Mouse (Mus musculus) heart, postnatal 0 days (tissue): ENCODE measurements around the gene Vmn1r115. TPM values are rescaled to one million over a fixed set of nuclear protein-coding genes. Genes with fewer than 3 reads are reported as not detected.
"Not testable (repeated sequence)": the region's sequence is repeated elsewhere in the genome, so short reads cannot be mapped to it uniquely, and the experiment has no call there.

ENCODE experiments used
- ATAC-seq: fragments of 200-750 bp; cut with Nextera tagmentation; 2 replicates; pipeline ENCODE4 v1.8.0; 2017; ENCODE audit warnings: low read depth, moderate number of reproducible peaks, moderate library complexity; ENCODE audit not compliant: insufficient read depth
- DNase-seq: peaks from one replicate; pipeline ENCODE4 v3.0.0-alpha.2; 2016; ENCODE audit warnings: low spot score
- H3K27ac ChIP-seq: fragments of 300-500 bp; sonication (generic); 2 replicates; pipeline ENCODE4 v1.5.1; 2014; ENCODE audit warnings: low read depth, mild to moderate bottlenecking
- H3K27me3 ChIP-seq: fragments of 300-500 bp; sonication (generic); 2 replicates; pipeline ENCODE4 v1.6.1; 2014; ENCODE audit warnings: low read length, mixed read lengths; ENCODE audit not compliant: control insufficient read depth, insufficient read depth
- H3K36me3 ChIP-seq: fragments of 300-500 bp; sonication (generic); replicated peaks from 2 replicates; pipeline ENCODE4 v1.6.1; 2014; ENCODE audit warnings: low read length, mixed read lengths; ENCODE audit not compliant: control insufficient read depth, insufficient read depth
- H3K4me1 ChIP-seq: fragments of 300-500 bp; sonication (generic); 2 replicates; pipeline ENCODE4 v1.6.1; 2014; ENCODE audit warnings: antibody characterized with exemption; ENCODE audit not compliant: control insufficient read depth, insufficient read depth
- H3K4me2 ChIP-seq: fragments of 300-500 bp; sonication (generic); 2 replicates; pipeline ENCODE4 v1.6.1; 2014; ENCODE audit warnings: low read depth, mild to moderate bottlenecking, low read length, moderate library complexity
- H3K4me3 ChIP-seq: fragments of 300-500 bp; sonication (generic); 2 replicates; pipeline ENCODE4 v1.5.1; 2014; ENCODE audit warnings: low read depth, low read length
- H3K9ac ChIP-seq: fragments of 300-500 bp; sonication (generic); replicated peaks from 2 replicates; pipeline ENCODE4 v1.6.1; 2014; ENCODE audit warnings: low read depth, low read length, mixed read lengths
- H3K9me3 ChIP-seq: fragments of 300-500 bp; sonication (generic); replicated peaks from 2 replicates; pipeline ENCODE4 v1.6.1; 2016; ENCODE audit warnings: low read length; ENCODE audit not compliant: control insufficient read depth
- WGBS: fragments of 180-500 bp; shearing (Covaris S2); extraction: QIAGEN DNeasy Blood & Tissue Kit; methylation state at CpG from one replicate; pipeline ENCODE4 v1.1.7; 2014; 5-methylcytosine and 5-hydroxymethylcytosine counted together
- polyA plus RNA-seq: library from polyadenylated mRNA; unstranded; fragments of >200 nt; fragmentation: Nextera tagmentation; extraction: Ambion mirVana; gene quantifications from 2 replicates; pipeline ENCODE4 v1.2.1, GENCODE M21; 2015
- total RNA-seq: library from RNA; depleted of rRNA; stranded (reverse); fragments of >200 nt; gene quantifications from 2 replicates; pipeline ENCODE4 v1.2.3, GENCODE M21; 2014; ENCODE audit warnings: low replicate concordance; rRNA removed

The Vmn1r115 gene
- total RNA-seq, result not detected in 2 replicates
- polyA plus RNA-seq, result not detected in 2 replicates

- H3K4me1 ChIP-seq, DNase-seq, H3K9ac ChIP-seq, H3K4me2 ChIP-seq, ATAC-seq, H3K36me3 ChIP-seq, H3K27me3 ChIP-seq, H3K9me3 ChIP-seq, H3K27ac ChIP-seq, H3K4me3 ChIP-seq: not testable (repeated sequence)
- 50% methylated on average over 1 of the region's 3 CpGs for WGBS
These were observed at the start of gene Vmn1r115 for GRCm38 (mm10) chr7:20844885-20845284. Gene Vmn1r115 (minus strand): TSS chr7:20844985.

DNA sequence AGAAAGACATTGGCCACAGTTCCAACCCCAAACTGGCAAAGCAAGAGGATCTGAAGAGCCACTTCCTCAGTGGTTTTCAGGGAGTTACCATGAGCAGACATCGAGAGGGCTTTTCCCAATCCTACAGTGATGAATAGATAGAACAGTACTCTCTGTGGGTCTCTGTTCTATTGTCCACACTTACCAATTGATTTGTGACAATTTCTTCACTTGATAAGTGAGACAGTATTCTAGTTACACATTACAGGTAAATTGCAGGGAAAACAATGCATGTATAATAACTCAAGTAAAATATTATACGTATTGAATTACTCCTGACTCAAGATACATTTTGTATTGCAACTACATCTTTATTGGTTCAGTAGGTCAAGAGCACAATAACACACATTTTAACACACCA lies 39.2 kb upstream of the Vmn1r115 start, which contains the start of gene Vmn1r117:
TSS of gene Vmn1r117 (minus strand) at position 101 of the 400 bp plus-strand sequence.
- not testable (repeated sequence) for H3K27me3 ChIP-seq, H3K4me2 ChIP-seq, H3K9me3 ChIP-seq, H3K27ac ChIP-seq, H3K4me3 ChIP-seq, H3K9ac ChIP-seq, H3K4me1 ChIP-seq, ATAC-seq, H3K36me3 ChIP-seq, DNase-seq
- no CpG with 5 or more reads among the region's 2 CpGs for WGBS

DNA sequence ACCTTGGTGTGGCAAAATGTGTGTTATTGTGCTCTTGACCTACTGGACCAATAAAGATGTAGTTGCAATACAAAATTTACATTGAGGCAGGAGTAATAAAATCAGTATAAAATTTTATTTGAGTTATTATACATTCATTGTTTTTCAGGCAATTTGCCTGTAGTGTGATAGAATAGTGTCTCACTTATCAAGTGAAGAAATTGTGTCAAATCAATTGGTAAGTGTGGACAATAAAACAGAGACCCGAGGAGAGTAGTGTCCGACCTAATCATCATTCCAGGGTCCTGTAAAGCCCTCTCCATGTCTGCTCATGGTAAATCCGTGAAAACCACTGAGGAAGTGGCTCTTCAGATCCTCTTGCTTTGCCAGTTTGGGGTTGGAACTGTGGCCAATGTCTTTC lies 27.2 kb upstream of the Vmn1r115 start, which contains the start of gene Vmn1r116:
TSS of gene Vmn1r116 (plus strand) at position 301 of the 400 bp plus-strand sequence.
- H3K4me2 ChIP-seq, H3K4me3 ChIP-seq, DNase-seq, H3K27me3 ChIP-seq, H3K9me3 ChIP-seq, H3K4me1 ChIP-seq, H3K27ac ChIP-seq, H3K9ac ChIP-seq, ATAC-seq, H3K36me3 ChIP-seq: not testable (repeated sequence)
- 54% methylated on average over 3 of the region's 3 CpGs for WGBS

GRCm38 (mm10) chr7:20812086-20812485 lies 32.7 kb downstream of the Vmn1r115 start, which contains the start of gene Vmn1r114:
Gene Vmn1r114 (minus strand): TSS chr7:20812186.
- H3K9ac ChIP-seq, H3K36me3 ChIP-seq, H3K4me1 ChIP-seq, H3K9me3 ChIP-seq, H3K27me3 ChIP-seq, DNase-seq, ATAC-seq, H3K4me3 ChIP-seq, H3K27ac ChIP-seq, H3K4me2 ChIP-seq: not testable (repeated sequence)
- no CpG with 5 or more reads among the region's 5 CpGs for WGBS

Other genes with a start within 250 kb of the Vmn1r115 start
- not detected in 2 replicates for gene Gm4513, start 246.0 kb downstream of the Vmn1r115 start, total RNA-seq
- not detected in 2 replicates for gene Gm4513, start 246.0 kb downstream of the Vmn1r115 start, polyA plus RNA-seq
- gene Vmn1r107, start 176.1 kb downstream of the Vmn1r115 start, total RNA-seq, result not detected in 2 replicates
- gene Vmn1r107, start 176.1 kb downstream of the Vmn1r115 start, polyA plus RNA-seq, result not detected in 2 replicates
- gene Vmn1r111, start 141.8 kb downstream of the Vmn1r115 start, total RNA-seq, result not detected in 2 replicates
- gene Vmn1r111, start 141.8 kb downstream of the Vmn1r115 start, polyA plus RNA-seq, result not detected in 2 replicates
- not detected in 2 replicates for gene Gm10668, start 114.4 kb downstream of the Vmn1r115 start, total RNA-seq
- not detected in 2 replicates for gene Gm10668, start 114.4 kb downstream of the Vmn1r115 start, polyA plus RNA-seq
- gene Vmn1r112, start 73.8 kb downstream of the Vmn1r115 start, total RNA-seq, result not detected in 2 replicates
- not detected in 2 replicates for gene Vmn1r112, start 73.8 kb downstream of the Vmn1r115 start, polyA plus RNA-seq
- gene Vmn1r113, start 57.7 kb downstream of the Vmn1r115 start, total RNA-seq, result not detected in 2 replicates
- gene Vmn1r113, start 57.7 kb downstream of the Vmn1r115 start, polyA plus RNA-seq, result not detected in 2 replicates
- gene Vmn1r114, start 32.8 kb downstream of the Vmn1r115 start, total RNA-seq, result not detected in 2 replicates
- not detected in 2 replicates for gene Vmn1r114, start 32.8 kb downstream of the Vmn1r115 start, polyA plus RNA-seq
- not detected in 2 replicates for gene Vmn1r116, start 27.3 kb upstream of the Vmn1r115 start, total RNA-seq
- gene Vmn1r116, start 27.3 kb upstream of the Vmn1r115 start, polyA plus RNA-seq, result not detected in 2 replicates
- not detected in 2 replicates for gene Vmn1r117, start 39.1 kb upstream of the Vmn1r115 start, total RNA-seq
- not detected in 2 replicates for gene Vmn1r117, start 39.1 kb upstream of the Vmn1r115 start, polyA plus RNA-seq
- not detected in 2 replicates for gene Vmn1r118, start 67.4 kb upstream of the Vmn1r115 start, total RNA-seq
- gene Vmn1r118, start 67.4 kb upstream of the Vmn1r115 start, polyA plus RNA-seq, result not detected in 2 replicates
- not detected in 2 replicates for gene Vmn1r119, start 167.5 kb upstream of the Vmn1r115 start, total RNA-seq
- gene Vmn1r119, start 167.5 kb upstream of the Vmn1r115 start, polyA plus RNA-seq, result not detected in 2 replicates
- gene Vmn1r120, start 208.8 kb upstream of the Vmn1r115 start, total RNA-seq, result not detected in 2 replicates
- not detected in 2 replicates for gene Vmn1r120, start 208.8 kb upstream of the Vmn1r115 start, polyA plus RNA-seq